20 mouse cellular contexts compared by ENCODE assay signal in the genomic region with DNA sequence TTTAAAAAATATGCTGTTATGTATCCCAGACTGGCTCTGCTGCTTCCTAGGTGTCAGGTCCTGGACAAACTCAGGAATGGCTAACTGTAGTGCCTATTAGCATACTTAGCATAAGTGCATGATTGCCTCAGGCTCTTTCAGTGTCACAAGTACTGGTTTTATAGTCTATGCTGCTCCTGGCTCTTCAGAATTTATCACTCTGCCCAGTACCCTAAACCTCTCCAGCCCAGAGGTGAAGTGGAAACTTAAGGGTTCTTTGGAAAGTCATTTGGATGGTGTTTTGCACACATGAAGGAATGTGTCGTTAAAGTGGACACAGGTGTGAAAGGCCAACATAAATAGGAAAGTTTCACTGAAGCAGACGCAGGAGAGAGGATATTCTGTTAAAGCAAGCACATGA. TPM values are rescaled to one million over a fixed set of nuclear protein-coding genes. Genes with fewer than 3 reads are reported as not detected.
DNase-seq lines count a peak whose midpoint lies in the region; ATAC-seq lines count a peak whose summit lies in the region.
"Had no signal": no experiment of that assay in that cellular context is flagged by ENCODE, and none has a peak within 500 bp of the region (broad histone marks: within the 10 kb centered on the region; RNA-seq: fewer than 3 reads in every experiment).

No protein-coding gene starts in this region.

- H3K4me3 ChIP-seq in lung, embryonic 15.5 days = no peak overlapping the region
- H3K4me3 ChIP-seq: embryonic facial prominence, embryonic 10.5 days; forebrain, embryonic 13.5 days; heart, embryonic 13.5 days; hindbrain, embryonic 15.5 days had no signal

- DNase-seq in lung, adult 18-20 months = peak; percentile 49 to 72
- peak; percentile 10 for DNase-seq in lung, postnatal 14 days
- no peak for DNase-seq in cerebellum, postnatal 14 days
- DNase-seq in left cerebral cortex, adult 8-10 months (ENCODE audit: low spot score in 2 of 2) = no peak
- DNase-seq: adrenal gland, adult 2 months; adrenal gland, postnatal 25 days; cerebellum, adult 18-20 months; cerebellum, adult 9-11 months; forebrain, postnatal 0 days; gastrocnemius, postnatal 36 days; heart, adult 11 months; heart, postnatal 36 days had no signal

- H3K4me1 ChIP-seq in lung, embryonic 15.5 days = 0 out of 2 replicates have a peak, but pooled peaks cover 12% of the 10 kb centered on the region
- H3K4me1 ChIP-seq: embryonic facial prominence, embryonic 10.5 days; forebrain, embryonic 13.5 days; hindbrain, embryonic 15.5 days had no signal

- H3K9ac ChIP-seq in lung, embryonic 15.5 days = no peak overlapping the region
- H3K9ac ChIP-seq: forebrain, embryonic 13.5 days; forebrain, postnatal 0 days; heart, embryonic 13.5 days; hindbrain, embryonic 15.5 days had no signal

- no peaks in the 10 kb centered on the region for H3K36me3 ChIP-seq in lung, embryonic 15.5 days
- H3K36me3 ChIP-seq: embryonic facial prominence, embryonic 10.5 days; G1E; heart, embryonic 13.5 days; hindbrain, embryonic 15.5 days had no signal

- no peaks in the 10 kb centered on the region for H3K9me3 ChIP-seq in lung, embryonic 15.5 days
- H3K9me3 ChIP-seq: embryonic facial prominence, embryonic 10.5 days; forebrain, embryonic 13.5 days; heart, embryonic 13.5 days; hindbrain, embryonic 15.5 days had no signal

- H3K27ac ChIP-seq in lung, embryonic 15.5 days = peak overlapping the region; percentile 69; the same call in 1 of the 2 replicates
- H3K27ac ChIP-seq: embryonic facial prominence, embryonic 10.5 days; forebrain, embryonic 13.5 days; heart, embryonic 13.5 days; hindbrain, embryonic 15.5 days had no signal

- H3K4me2 ChIP-seq in lung, embryonic 15.5 days = no peak overlapping the region
- H3K4me2 ChIP-seq: forebrain, embryonic 13.5 days; heart, embryonic 13.5 days; hindbrain, embryonic 15.5 days had no signal

- 62% methylated on average over 2 of the region's 2 CpGs for WGBS in lung, embryonic 15.5 days

- peak; percentile 52; the same call in 1 of the 2 replicates for ATAC-seq in lung, embryonic 15.5 days (ENCODE audit: borderline replicate concordance, extremely low read depth, low FRiP score, low TSS enrichment)
- ATAC-seq in CD4-positive, CD25-positive, alpha-beta regulatory T cell, adult 4 months = no peak
- ATAC-seq: activated CD4-positive, CD25-positive, alpha-beta regulatory T cell, adult 4 months; forebrain, embryonic 13.5 days; forebrain, postnatal 0 days had no signal

- no peaks in the 10 kb centered on the region for H3K27me3 ChIP-seq in lung, embryonic 15.5 days
- H3K27me3 ChIP-seq: forebrain, embryonic 13.5 days; heart, embryonic 13.5 days; hindbrain, embryonic 15.5 days had no signal

RNA-seq across cellular contexts. Expression of a gene that starts 48.3 kb away (rescaled TPM):
- 28.2 TPM in 2 replicates for polyA plus RNA-seq in lung, embryonic 15.5 days (2015; fragmentation: Nextera tagmentation; extraction: Ambion mirVana)
- polyA plus RNA-seq in CD4-positive, CD25-positive, alpha-beta regulatory T cell, adult 4 months (2017; shearing (Covaris generic)) = 10 to 100 TPM; 22.2 to 26.2 TPM
- total RNA-seq in left cerebral cortex, adult 8-10 months (2022) = 10 to 100 TPM; 25.4 to 31.1 (median 28.5) TPM

Comparison
In these comparisons a context has a peak if more than half of its experiments do, and no peak if none do; other contexts are left out.
1. DNase-seq: peak in lung, adult 18-20 months (2 of 2) and lung, postnatal 14 days (single experiment); none in cerebellum, postnatal 14 days (0 of 2) and left cerebral cortex, adult 8-10 months (0 of 2).